Mouse (Mus musculus) heart, postnatal 10 days (tissue): ENCODE data around the gene Pkp3. TPM values are rescaled to one million over a fixed set of nuclear protein-coding genes. Genes with fewer than 3 reads are reported as not detected.

ENCODE experiments used
- DNase-seq, 2 experiments: peaks; one replicate each; pipeline ENCODE4 v3.0.0; 2021
- intact Hi-C: fragments of 180-260 bp; cut with DNase I; formaldehyde crosslinking; loops from one replicate; pipeline ENCODE4 v1.15.1; 2025
- total RNA-seq, 2 experiments: library from RNA; stranded (reverse); gene quantifications; 2 replicates each; pipeline ENCODE4 v1.2.3; 2021

Pkp3 gene
- total RNA-seq, 2 experiments from 2014 or later: 0.24 TPM; not detected in 1

GRCm38 (mm10) chr7:141055785-141056184, 22.2 kb upstream of the Pkp3 start:
- DNase-seq: no peak
- intact Hi-C loops: no loop called here

- intact Hi-C loops: no loop called here
- no peak for DNase-seq
Observed at GRCm38 (mm10) chr7:141056976-141057375, 21.0 kb upstream of the Pkp3 start.

GRCm38 (mm10) chr7:141057541-141057940, 20.5 kb upstream of the Pkp3 start:
- no peak for DNase-seq
- intact Hi-C loops: no loop called here

- no peak for DNase-seq
- intact Hi-C loops: no loop called here
Observed at GRCm38 (mm10) chr7:141058601-141059341, 19.2 kb upstream of the Pkp3 start.

- no peak for DNase-seq
- intact Hi-C loops: no loop called here
Observed at GRCm38 (mm10) chr7:141059929-141060328, 18.1 kb upstream of the Pkp3 start.

GRCm38 (mm10) chr7:141060426-141061242, 17.4 kb upstream of the Pkp3 start, which contains the start of gene B4galnt4:
TSS of gene B4galnt4 (plus strand) at chr7:141061104.
- DNase-seq: peak; percentile 50 to 61
- intact Hi-C loops: no loop called here

GRCm38 (mm10) chr7:141061269-141061692, 16.7 kb upstream of the Pkp3 start:
- DNase-seq: no peak
- intact Hi-C loops: no loop called here

GRCm38 (mm10) chr7:141062525-141062924, 15.5 kb upstream of the Pkp3 start:
- intact Hi-C loops: no loop called here
- no peak for DNase-seq

GRCm38 (mm10) chr7:141063353-141063752, 14.7 kb upstream of the Pkp3 start:
- intact Hi-C loops: no loop called here
- DNase-seq: no peak

GRCm38 (mm10) chr7:141064175-141064574, 13.8 kb upstream of the Pkp3 start:
- DNase-seq: no peak
- intact Hi-C loops: no loop called here

- intact Hi-C loops: no loop called here
- DNase-seq: no peak
Observed at GRCm38 (mm10) chr7:141064576-141064975, 13.4 kb upstream of the Pkp3 start.

- DNase-seq: no peak
- intact Hi-C loops: loop anchor here (5.0 kb wide), 1 partner anchor 226 kb away; no protein-coding TSS in a partner anchor
Observed at GRCm38 (mm10) chr7:141068351-141068750, 9.7 kb upstream of the Pkp3 start.

- intact Hi-C loops: loop anchor here (1.0 to 5.0 kb wide), 2 partner anchors 107 to 161 kb away; no protein-coding TSS in a partner anchor
- peak; percentile 72 to 84 for DNase-seq
Observed at GRCm38 (mm10) chr7:141070058-141070862, 7.8 kb upstream of the Pkp3 start.

GRCm38 (mm10) chr7:141072017-141072745, 5.8 kb upstream of the Pkp3 start:
- no peak for DNase-seq
- intact Hi-C loops: loop anchor here (5.0 kb wide), 1 partner anchor 105 kb away; no protein-coding TSS in a partner anchor

GRCm38 (mm10) chr7:141073782-141074181, 4.2 kb upstream of the Pkp3 start:
- intact Hi-C loops: loop anchor here (5.0 kb wide), 1 partner anchor 104 kb away; no protein-coding TSS in a partner anchor
- DNase-seq: no peak

- intact Hi-C loops: no loop called here
- DNase-seq: no peak
Observed at GRCm38 (mm10) chr7:141078876-141079275, 858 bp downstream of the Pkp3 start.

GRCm38 (mm10) chr7:141079481-141080449, 1.7 kb downstream of the Pkp3 start:
- intact Hi-C loops: no loop called here
- no peak for DNase-seq

- intact Hi-C loops: no loop called here
- no peak for DNase-seq
Observed at GRCm38 (mm10) chr7:141087894-141088293, 9.9 kb downstream of the Pkp3 start.

- intact Hi-C loops: no loop called here
Observed at GRCm38 (mm10) chr7:141088473-141088872, 10.5 kb downstream of the Pkp3 start.

More at GRCm38 (mm10) chr7:141088473-141088872, 10.5 kb downstream of the Pkp3 start:
- DNase-seq: no peak
